Mouse (Mus musculus) thymus, postnatal 14 days (tissue): ENCODE data around the gene Gsg1.

ENCODE experiments used
- DNase-seq: peaks from one replicate; pipeline ENCODE4 v3.0.0; 2021

Gsg1 gene

DNA sequence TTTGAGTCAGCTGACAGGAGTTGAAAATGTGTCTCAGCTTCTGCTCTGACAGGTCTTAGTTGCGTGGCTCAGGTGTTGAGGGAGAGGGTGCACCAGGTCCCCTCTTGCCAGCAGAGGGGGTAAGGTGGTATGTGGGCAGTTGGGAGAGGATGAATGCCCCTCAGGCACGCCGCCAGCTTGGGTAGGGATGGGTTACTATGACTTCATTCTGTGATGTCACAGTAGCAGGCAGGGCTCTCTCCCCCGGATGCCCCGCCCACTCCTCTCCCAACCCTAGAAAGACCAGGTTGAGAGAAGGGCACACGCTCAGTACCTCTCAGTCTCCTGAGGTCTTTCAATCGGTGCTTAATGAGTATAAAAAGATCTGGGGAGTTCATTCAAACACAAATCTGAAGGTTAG is at the start of gene Gsg1:
Gene Gsg1, minus strand, starts transcription at position 199 of the 400 bp plus-strand sequence.
- no peak for DNase-seq

DNA sequence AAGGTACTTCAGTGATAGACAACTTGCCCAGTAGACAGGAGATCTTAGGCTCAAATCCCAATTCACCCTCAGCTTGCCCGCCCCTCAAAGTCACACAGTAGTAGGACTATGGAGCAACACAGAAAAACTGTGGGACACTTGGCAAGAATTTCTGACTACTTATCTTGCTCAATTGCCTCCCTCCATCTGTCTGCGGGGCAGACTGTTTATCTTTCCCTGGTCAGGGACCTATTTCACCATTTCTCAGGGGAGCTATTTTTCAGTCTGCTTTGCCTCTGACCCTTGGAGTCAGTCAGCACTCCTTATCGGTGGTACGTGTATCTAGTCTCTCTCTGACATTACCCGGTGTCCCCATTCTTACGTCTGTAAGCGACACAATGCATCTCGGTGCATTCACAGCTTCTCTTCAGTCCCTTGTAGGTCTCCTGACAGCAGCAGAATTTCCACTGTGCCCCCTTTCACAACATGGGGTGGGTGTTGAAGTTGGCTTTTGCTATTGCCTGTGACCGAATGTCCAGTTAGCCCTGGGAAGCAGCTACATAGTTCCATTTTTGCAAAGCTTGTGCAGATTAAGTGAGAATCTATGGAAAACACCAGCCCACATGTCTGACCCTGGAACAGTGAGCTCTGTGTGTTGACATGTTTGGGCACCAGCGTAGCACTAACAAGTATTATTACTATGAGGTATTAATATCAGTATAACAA is 48.4 kb upstream of the Gsg1 start:
- no peak for DNase-seq

DNA sequence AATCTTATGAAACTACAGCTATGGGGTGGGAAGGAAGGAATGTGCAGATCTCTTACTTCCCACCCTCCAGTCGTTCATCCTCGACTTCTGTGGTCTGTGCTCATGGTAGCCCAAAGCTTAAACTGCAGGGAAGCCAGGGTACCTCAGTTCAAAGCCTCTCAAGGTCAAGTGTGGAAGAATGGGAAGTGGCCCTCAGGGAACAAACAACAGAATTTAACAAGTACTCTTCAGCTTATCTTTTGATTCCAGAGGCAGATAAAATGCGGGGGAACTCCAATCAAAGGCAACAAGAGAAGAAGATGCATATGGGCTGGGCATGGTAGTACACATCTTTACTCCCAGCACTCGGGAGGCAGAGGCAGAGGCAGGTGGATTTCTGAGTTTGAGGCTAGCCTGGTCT is 46.3 kb upstream of the Gsg1 start:
- no peak for DNase-seq

DNA sequence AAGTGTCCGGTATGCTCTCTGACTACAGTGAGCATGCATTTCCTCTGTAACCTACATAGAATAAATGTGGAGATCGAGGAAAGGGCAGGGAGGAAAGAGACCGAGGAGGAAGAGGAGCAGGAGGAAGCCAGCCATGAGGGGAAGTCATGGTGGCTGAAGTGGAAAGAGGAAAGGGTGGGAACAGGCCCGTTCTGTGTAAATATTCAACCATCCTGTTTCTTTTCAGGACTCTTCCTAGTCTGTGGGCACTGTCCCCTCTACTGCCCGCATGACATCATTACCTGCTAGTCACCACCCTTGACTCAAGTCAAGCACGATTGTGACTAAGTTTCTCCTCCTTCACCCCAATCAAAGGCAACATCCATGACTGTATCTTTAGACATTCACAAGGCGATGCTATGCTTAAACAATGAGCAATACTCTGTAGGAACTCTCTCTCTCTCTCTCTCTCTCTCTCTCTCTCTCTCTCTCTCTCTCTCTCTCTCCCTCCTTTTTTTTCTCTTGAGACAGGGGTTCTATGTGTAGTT is 44.9 kb upstream of the Gsg1 start:
- DNase-seq = no peak

DNA sequence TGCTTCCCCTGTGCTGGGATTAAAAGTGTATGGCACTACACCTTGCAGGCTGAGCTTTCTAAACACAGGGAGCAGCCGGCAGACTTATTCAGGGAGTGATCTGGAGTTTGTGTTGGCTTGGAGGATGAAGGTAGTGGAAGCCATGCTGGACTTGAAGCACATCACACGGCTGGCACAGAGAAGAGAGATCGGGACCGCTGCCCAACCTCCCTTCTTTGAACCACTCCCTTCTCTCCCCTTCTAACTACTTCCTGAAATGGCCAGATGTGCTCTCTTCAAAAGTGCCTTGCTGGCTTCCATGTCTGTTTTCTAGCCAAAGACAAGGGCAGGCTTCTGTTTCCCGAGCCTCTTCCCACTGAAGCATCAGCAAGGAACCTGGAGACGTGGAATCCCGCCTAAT is 43.4 kb upstream of the Gsg1 start:
- no peak for DNase-seq

DNA sequence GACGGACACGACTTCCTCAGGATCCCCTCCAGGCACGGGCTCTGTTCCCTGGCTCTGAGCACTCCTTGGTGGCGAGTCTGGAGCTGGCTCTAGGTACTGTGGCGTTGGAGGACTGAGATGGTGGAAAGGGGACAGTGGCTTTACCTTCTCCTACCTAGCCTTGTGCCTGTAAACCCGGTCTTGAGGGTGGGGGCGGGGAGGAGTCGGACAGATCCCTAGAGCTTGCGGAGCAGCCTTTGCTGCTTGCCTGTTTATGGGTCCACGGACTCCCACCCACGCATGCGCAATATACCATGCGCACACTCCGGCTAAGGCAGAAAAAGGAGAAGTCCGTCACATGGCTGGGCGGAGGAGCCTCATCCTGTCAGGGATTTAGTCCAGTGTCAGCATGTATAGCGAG is 42.1 kb upstream of the Gsg1 start:
- DNase-seq = peak; percentile 11

DNA sequence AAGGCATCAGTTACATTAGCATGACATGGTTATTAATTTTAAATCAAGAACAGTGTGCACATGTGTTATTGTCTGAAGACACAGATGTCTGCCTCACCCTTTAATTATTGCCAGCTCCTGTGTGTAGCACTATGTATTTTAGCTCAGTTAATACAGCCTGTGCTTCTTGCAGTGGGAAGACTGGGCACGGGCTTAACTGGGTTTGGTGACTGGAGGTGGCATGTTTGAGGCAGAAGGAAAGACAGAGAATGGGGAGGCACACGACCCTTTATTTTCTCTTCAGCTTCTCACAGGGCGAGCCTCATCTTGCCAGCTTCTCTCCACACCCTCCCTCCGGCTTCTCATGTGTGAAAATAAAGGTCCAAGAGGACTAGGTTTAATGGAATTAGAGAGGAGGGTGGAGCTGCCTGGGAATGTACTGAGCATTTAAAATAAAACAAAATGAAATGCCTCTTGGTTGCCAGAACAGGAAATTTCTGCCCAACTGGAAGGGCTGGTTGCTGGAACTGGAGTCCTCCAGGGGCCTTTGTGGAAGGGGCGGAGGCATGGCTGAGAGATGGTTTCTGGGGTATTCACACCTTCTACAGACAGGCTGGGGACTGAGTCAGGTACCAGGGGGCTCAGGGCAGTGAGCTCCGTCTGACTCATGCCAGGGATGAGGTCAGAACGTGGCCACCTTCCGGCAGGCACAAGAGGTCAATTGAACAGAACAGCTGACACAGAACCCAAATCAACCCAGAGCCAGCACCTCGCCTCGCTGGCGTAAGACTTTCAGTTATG is 41.1 kb upstream of the Gsg1 start:
- DNase-seq = no peak

DNA sequence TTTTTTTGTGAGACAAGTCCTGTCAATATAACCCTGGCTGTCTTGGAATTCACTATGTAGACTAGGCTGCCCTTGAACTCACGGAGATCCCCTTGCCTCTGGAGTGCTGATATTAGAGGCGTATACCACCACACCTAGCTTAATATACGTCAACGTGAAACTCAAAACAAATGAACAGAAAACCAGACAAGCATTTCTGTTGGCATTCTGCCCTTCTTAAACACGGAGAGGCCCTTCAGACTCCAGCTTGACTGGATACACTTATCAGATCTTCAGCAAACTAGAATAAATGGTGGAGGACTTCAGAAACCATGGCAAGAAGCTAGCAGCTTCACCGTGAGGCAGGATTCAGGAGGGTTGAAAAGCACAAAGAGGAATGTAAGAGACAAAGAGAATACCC is 40.0 kb upstream of the Gsg1 start:
- no peak for DNase-seq

DNA sequence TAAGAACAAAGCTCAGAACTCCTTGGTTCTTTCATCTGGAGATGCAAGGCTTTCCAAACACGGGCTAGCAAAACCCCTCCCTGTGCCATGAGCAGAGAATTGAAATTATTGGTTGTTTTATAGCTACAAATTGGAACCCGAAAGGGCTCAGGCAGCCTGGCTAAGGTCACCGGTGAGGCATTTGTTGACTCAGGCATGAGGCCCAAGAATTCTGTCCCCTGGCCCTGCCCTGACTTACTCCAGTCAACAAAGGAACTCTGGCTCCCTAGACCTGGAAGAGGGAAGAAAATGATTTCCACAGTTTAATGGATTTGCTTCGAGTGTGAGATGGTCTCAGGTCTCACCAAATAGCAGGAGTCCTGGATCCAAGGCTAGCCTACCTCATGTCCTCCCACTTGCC is 38.2 kb upstream of the Gsg1 start:
- DNase-seq = no peak

DNA sequence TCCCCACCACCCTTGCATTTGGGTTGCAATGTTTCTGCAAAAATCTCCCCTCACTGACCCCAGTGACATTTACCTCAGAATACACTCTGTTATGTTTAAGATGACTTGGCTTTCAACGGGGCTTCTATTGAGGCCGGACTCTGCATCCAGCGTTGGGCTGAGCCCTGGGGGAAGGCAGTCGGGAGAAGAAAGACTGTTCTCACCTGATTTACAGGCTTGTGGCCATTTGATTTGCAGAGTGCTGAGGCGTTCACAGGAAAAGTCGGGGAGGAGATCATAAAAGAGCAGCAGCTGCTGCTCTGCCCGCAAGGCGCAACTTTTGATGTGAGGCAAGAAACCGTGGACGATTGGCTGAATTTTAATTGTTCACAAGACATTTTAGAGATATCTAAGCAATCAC is 25.7 kb upstream of the Gsg1 start:
- no peak for DNase-seq

DNA sequence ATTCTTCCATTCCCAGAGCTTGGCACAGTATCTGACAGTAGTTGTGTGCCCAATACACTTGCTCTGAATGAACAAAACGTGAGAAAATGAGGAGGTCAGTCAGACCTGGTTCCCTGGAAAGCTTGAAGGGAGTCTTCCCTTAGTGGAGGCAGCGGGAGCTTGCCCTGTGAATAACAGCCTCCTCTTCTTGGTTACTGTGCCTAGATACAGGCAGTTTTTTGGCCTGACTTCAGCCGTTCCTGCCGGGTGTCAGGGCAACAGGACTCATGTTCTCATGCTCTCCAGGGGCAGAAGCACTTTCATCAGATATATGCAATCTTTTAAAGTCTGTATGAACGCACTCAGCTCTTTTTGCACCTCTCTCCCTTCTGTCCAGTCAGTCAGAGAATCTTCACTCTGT is 25.1 kb upstream of the Gsg1 start:
- no peak for DNase-seq

DNA sequence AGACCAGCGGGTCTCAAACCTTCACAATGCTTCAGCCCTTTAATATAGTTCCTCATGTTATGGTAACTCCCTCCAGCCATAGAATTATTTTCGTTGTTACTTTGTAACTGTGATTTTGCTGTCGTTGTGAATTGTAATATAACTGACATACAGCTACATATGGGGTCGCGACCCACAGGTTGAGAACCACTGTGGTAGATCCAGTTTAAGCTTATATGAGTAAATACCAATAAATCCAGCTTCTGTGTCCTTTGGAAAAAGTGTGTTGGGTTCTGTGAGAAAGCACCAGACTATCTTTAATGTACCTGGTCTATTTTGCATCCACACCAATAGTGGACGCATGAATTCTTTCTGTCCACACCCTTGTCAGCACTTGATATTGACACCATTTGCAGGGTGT is 24.2 kb upstream of the Gsg1 start:
- no peak for DNase-seq

DNA sequence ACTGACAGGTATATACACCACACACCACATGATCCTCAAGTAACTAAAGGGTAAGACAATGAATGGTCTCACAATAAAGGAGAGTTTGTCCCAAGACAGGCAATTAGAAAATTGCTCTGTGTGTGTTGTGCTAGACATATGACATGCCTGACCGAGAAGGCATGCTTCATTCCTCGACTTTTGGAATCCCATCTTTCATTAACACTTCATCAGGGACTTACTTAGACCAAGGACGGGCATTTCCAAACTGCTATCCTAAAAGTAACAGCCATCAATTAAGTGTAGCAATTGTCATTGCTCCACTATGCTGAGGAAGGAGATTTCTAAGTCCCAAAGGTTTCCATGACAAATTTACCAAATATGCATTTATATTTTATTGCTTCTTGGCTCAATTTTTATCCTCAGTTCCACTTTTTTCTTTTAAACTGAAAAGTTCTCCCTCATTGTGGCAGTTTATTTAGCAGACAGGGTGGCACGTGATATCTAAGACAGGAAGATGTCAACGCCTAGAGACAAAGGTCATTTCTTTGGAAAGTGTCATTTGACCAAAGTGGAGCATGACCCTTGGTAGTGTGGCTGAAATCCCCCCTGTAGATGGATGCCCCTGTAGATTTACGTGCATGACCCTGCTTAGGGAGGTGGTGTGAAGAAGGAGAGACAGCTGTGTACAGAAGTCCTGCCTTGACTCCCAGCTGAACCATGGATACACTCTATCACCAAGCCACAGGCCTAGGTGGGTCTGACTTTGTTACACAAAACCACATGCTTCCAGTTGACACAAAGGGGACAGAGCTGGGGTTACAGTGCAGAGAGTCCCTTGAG is 22.5 kb upstream of the Gsg1 start:
- DNase-seq = no peak

DNA sequence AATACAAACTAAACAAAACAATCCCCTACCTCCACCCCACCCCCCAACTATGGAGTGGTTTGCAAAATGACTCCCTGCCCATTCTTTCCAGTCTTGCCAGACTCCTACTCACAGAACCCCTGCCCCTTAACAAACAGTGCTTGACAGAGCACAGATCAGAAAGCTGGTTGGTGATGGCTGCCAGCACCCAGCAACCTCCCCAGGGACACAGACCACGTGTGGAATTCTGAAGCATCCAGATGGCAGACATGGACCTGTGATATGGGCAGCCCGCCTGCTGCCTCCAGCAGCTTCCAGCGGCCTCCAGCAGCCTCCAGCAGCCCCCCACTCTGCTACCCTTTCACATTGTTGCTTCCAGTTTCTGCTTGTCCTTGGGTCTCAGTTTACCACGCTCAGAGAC is 21.1 kb upstream of the Gsg1 start:
- DNase-seq = peak; percentile 28

DNA sequence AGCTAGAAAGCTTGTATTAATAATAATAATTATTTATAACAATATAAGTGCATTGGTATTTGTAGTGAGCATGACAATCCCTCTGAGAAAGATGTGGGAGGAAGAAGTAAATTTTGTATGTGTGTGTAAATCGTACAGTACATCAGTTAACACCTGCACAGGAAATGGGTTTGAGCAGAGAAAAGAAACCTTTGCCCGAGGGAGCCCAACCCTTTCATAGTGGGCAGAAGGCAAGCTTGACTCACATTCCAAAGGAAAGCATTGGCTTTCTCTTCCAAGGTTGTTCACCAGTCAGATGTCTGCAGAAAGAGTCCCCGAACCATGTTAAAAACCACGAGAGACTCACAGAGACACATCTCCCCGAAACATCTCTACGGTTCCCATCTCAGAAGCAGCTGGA is 18.9 kb upstream of the Gsg1 start:
- DNase-seq = peak; percentile 55

DNA sequence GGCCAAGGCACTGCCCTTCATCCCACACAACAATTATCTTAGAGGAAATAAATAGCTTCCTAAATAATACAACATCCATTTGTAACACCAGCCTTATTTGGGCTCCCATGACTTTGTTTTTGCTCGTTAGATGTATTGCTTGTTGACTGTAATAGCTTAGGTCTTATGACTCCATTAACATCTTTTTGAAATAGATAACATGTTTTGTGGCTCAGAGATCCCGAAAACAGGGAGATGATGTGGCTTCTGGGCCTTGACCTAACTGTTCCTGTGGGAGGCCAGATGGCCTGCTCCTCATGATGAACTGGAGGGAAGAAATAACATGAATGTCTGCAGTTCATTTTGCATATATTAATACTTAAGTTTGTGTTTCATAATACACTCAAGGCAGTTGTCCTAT is 17.6 kb upstream of the Gsg1 start:
- no peak for DNase-seq

DNA sequence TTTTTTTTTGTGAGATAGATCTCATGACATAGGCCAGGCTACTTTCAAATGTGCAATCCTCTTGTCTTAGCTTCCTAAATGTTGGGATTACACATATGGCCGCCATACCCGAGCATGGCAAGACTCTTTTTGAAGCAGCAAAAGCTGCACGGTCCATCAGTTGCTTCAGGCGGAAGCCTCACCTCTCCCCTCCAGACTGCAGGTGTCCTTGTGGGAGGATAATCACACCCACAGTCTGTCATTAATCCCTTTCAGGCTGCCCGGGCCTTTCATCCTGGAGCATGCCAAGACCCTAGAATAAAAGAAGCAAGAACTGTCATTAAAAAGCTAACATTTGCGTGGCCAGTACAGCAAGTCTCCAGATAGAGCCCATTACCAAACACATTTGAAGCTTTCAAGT is 15.5 kb upstream of the Gsg1 start:
- no peak for DNase-seq

DNA sequence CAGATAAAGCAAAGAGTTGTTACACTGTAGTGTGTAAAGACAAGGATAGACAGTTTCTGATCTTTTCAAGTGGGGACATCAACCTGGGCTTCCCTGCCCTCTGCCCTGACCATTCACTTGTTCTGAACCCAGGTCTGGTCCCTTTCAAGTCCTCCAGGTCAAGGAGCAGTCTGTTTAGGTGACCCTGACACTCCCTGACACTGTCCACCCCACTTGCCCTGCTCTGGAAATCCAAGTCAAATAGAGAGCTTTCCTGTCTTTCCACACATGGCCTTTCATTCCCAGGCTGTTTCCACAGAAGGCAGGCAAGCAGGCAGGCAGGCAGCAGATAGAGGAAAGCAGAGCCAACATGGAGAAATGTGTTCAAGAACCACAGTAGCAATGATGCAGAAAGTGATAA is 14.2 kb upstream of the Gsg1 start:
- DNase-seq = no peak

DNA sequence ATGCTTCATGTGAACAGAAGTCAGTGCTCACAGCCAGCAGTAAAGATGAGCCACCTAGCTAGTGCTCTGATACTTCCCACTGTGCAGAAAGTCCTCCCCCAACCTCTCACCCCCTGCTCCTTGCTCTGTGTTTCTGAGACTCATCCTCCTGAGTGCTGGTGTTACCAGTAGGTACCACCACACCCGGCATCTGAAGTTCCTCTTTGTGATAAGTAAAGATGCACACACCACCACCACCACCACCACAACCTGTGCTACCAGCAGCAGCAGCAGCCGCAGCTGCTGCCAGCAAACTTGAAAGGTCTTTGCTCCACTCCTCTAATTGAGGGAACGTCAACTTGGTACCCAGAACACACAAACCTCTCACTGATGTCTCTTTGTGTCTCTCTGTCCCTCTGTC is 13.1 kb upstream of the Gsg1 start:
- DNase-seq = peak; percentile 44

DNA sequence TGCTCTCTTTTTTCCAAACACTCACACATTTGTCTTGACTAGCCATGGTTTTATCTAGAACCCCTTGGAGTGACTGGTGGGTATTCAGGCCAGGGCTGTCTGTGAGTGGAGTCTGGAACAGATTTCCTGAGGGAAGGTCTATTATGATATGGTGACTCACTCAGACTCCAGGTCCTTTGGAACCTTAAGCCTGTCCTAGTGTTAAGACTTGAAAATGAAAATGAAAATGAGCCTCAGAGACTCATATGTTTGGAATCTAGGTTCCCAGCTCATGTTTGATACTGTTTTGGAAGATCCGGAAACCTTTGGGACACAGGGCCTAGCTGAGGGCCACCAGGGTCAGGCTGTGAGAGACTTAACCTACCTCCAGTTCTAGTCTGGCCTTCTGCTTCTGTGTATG is 11.9 kb upstream of the Gsg1 start:
- DNase-seq = no peak

DNA sequence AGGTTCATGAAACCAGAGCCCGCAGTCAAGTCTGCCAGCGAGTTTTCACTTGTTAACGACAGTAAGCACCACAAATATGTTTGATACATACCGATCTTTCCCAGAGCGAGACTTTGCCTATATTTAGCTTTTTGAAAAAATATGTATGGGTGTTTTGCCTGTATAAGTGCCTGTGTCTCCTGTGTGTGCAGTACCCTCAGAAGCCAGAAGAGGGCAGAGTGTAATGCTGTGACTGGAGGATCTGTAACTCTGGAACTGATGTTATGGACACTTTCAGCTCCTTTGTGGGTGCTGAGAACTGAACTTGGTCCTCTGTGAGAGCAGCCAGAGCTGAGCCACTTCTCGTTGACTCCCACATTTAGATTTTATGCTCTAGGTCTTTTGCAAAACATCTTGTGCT is 10.0 kb upstream of the Gsg1 start:
- DNase-seq = no peak

DNA sequence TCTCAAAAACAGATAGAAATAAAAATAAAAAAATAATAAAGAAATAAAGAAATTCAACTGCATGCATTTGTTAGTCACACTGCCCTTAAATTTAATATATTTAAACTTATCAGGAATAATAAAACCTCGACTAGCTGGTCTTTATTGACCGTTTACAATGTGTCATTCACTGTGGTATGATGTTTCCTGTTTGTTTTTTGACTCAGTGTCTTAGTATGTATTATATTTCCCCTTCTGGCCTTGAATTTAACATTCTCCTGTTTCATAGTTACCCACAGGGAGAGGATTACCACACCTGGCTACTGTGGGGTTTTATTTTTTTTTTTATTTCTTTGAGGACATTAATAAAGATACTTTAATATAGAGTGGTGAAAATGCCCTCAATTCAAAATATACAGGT is 8.4 kb upstream of the Gsg1 start:
- DNase-seq = no peak

DNA sequence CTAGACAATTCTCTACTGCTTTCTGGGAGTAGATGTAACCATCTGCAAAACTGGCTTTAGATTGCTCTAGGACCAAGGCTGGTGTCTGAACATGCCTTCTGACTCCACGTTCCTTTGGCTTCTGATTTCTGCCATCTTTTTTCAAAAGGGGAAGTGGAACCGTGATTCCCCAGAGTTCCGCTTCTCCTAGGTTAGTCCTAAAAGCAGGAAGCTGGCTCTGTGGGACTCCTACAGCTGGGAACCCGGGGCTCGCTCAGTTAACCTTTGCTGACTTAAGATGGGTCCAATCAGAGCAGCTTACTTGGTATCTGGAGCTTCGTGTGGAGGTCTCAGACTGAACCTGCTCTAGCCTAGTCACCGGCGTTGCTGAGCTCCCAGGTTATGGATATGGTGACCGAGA is 7.0 kb upstream of the Gsg1 start:
- DNase-seq = no peak

DNA sequence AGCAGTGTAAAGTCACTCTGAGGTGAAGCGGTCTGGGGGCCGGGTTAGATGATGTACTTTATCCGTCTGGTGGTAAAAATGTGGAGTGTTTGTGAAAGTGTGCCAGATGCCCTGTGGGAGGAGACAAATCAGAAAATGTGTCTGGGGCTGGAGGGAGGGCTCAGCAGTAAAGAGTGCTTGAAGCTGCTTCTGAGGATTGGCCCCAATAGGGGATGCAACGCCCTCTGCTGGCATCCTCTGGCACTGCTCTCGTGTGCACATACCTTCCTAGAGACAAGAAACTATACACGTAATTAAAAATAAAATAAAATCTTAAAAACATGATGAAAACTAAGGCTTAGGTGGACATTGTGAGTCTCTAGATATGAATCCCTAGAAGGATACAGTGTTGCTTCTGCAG is 6.3 kb upstream of the Gsg1 start:
- DNase-seq = no peak
